Mouse (Mus musculus) spleen, embryonic (tissue): ENCODE results near the gene Olfr1297.

ENCODE experiments used
- CTCF ChIA-PET: fragments of 350-600 bp; sonication (Branson Sonifier 250); formaldehyde crosslinking; loops from one replicate; lab custom pipeline; 2022; lab: Charles Lee

Olfr1297 gene

DNA sequence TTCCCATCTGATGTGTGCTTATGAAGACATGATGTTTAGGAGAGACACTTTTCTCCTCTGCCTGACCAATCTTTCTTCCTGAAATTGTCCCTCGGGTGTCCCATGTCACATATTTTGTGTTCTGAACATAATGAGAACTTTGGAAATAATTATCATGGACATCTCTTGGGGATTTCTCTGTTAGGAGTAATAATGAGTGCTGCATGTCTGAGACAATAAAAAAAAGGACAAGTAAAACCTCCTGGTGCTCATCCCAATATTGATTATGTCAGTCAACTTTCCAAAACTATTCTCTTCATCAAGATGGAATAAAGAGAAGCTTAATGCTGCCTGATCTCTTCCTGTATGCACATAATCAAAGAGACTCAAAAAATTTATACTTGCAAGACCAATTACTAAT lies at the start of gene Olfr1297:
Gene Olfr1297 (minus strand): TSS at position 101 of the 400 bp plus-strand sequence.
- CTCF ChIA-PET = no interaction called here

DNA sequence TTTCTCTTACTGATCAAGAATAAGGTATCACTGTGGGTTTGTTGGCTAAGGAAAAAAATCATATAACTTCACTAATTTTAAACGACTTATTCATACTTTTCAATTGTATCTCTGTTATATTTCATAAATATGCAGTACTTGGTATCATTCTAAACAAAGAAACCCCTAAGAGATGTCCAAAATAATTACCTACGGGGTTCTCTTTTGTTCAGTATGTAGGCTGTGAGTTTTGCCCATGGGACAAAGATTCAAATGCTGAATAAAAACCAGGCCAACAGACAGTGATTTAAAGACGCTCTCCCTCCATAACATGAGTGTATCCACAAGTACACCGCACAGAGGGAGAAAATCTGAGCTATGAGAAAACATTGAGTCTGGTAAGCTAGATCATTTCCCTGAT lies 34.8 kb upstream of the Olfr1297 start, which contains the start of gene Olfr1299:
Gene Olfr1299 (plus strand): TSS at position 301 of the 400 bp plus-strand sequence.
- CTCF ChIA-PET = no interaction called here

DNA sequence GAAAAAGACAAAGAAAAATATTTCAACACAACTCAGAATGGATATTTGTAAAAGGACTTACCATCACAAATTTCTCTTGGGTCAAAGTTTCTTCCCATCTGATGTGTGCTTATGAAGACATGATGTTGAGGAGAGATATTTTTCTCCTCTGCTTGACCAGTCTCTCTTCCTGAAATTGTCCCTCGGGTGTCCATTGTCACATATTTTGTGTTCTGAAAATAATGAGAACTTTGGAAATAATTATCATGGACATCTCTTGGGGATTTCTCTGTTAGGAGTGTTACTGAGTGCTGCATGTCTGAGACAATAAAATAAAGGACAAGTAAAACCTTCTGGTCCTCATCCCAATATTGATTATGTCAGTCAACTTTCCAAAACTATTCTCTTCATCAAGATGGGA lies 22.8 kb upstream of the Olfr1297 start, which contains the start of gene Olfr1298:
Gene Olfr1298 (minus strand): TSS at position 101 of the 400 bp plus-strand sequence.
- CTCF ChIA-PET = no interaction called here

DNA sequence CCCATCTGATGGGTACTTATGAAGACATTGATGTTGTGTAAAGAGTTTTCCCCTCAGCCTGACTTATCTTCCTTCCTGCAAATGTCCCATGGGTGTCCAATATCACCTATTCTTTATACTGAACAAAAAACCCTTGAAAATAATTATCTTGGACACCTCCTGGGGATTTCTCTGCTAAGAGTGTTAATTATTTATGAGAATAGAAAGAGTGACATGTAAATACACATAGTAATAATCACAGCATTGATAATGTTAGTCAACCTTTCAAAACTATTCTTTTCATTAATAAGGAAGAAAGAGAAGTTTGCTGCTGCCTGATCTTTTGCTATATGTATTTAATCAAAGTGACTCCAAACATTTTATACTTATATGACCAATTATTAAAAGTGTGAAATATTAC lies 56.7 kb downstream of the Olfr1297 start, which contains the start of gene Olfr1295:
Gene Olfr1295 (minus strand): TSS at position 101 of the 400 bp plus-strand sequence.
- CTCF ChIA-PET = no interaction called here
